Mouse (Mus musculus): ENCODE measurements at regions not wholly inside any gene's neighbourhood (a gene's known extent, or its start where the extent isn't known, plus 50 kb on each side); places are given as distances from the start of the nearest gene placed in this dataset.

- TF ChIP-seq POLR2A (IDR thresholded peaks at IDR 0.05; ENCODE audit: control insufficient read depth, low read depth, low read length) (no peak), CTCF (IDR thresholded peaks at IDR 0.05; ENCODE audit: control insufficient read depth, insufficient read depth, insufficient replicate concordance, low read depth, low read length) (no peak)
Measured at GRCm38 (mm10) chr4:105449046-105449860, 292.1 kb downstream of the Plpp3 start.

Measured in testis, adult 2 months (tissue).